Mouse (Mus musculus) B cell, adult 2 months (primary cell): Measurements from ENCODE around the gene 4930519G04Rik.
A peak's percentile ranks its signal among the peaks of the same experiment; 100 is the strongest.
"Not testable (repeated sequence)": the region's sequence is repeated elsewhere in the genome, so short reads cannot be mapped to it uniquely, and the experiment has no call there.

Experiments
- DNase-seq, 2 experiments: peaks; one replicate each; pipeline ENCODE4 v3.0.0; 2022

The 4930519G04Rik gene

DNA sequence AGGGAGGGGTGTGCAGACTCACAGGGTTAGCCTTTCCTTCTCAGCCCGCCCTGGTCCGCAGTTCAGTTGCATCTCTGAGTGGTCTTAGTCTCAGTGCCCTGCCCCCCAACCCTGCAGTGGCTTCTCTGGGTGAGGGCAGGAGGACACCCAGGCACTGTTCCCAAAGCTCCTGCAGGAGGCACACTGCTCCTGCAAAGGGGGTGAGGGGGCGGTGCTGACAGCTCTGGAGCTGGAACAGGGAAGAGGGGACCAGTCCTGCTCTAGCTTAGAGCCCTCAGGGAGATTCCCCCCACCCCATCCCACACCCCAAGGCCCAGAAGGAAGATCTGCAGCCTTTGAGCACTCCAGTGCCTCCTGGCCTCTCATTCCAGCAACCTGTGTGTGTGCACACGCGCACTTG is 10.8 kb upstream of the 4930519G04Rik start:
- DNase-seq = no peak

DNA sequence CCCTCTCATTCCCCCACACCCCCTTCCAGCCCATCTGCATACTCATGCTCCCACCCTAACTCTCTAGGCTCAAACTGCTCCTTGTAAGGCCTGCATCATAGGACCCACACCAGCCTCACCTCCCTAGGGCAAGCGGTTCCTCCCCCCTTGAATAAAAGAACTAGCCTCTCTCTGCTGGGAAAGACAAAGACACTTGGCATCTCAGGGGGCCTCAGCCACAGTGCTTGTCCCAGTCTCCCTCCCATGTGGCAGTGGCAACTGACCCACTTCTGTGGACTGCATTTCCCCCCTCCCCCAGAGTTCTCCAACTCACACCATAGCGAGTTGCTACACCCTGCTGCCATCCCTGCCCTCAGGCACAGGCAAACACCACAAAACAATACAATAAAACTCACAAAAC is 9.1 kb upstream of the 4930519G04Rik start:
- not testable (repeated sequence) for DNase-seq

DNA sequence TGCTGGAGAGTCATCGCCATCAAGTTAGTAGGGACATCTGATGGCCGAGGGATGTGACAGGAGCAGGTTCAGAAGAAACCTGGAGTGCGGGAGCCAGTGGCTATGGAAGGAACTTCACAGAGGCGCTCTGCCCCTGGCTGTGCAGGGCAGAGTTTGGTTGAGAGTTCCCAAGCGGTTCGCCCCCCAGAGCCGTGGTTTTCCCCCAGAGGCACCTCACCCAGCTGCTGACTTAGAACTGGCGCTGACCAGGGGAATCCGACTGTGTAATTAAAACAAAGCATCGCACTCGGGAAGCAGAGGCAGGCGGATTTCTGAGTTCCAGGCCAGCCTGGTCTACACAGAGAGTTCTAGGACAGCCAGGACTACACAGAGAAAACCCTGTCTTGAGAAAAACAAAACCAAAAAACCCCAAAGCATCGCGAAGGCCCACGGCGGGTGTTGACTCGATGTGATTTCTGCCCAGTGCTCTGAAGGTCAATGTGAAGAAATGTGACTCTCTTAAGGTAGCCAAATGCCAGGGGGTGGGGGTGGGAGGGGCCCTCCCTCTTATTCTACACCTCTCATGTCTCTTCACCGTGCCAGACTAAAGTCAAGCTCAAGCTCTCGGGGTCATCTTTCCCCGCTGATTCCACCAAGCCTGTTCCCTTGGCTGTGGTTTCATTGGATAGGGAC is 1.8 kb upstream of the 4930519G04Rik start:
- DNase-seq = no peak

DNA sequence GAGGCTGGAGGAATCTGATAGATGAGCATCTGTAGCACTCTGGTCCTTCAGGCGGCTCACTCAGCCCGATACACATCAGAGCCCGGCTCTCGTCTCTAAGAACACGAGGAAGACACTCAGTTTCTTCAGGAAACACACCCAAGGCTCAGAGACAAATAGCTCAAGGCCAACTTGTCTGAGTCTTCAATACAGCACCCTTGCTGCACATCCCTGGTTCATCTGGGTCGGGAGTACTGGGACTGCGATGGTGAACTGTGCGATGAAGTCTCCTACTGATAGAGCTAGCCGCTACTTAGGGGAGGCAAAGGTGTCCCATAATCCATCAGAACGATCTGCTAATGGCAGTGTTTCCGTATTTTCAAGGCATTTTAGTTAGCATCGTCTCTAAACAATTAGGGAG is 5.1 kb downstream of the 4930519G04Rik start, which contains the start of gene Gm9936:
Gm9936 (minus strand) TSS at position 101 of the 400 bp plus-strand sequence.
- no peak for DNase-seq

DNA sequence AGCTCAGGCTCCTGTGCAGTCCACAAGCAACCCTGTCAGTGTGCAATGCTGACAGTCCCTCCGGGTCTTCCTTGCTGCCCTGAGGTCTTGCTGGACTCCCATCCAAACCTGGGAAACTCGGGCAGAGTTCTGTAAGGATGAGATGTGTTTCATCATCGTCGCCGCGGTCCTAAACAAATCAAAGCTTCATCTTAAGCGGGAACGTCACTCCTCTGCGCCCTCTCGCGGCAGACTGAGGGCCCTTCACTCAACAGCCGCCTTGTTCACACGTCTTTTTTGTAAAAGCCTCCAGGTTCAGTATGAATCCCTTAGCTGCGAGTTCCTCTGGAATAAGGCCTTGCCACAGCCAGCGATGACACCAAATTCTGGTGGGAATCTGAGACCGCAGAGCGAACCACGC is 5.8 kb downstream of the 4930519G04Rik start:
- DNase-seq = peak; percentile 77

DNA sequence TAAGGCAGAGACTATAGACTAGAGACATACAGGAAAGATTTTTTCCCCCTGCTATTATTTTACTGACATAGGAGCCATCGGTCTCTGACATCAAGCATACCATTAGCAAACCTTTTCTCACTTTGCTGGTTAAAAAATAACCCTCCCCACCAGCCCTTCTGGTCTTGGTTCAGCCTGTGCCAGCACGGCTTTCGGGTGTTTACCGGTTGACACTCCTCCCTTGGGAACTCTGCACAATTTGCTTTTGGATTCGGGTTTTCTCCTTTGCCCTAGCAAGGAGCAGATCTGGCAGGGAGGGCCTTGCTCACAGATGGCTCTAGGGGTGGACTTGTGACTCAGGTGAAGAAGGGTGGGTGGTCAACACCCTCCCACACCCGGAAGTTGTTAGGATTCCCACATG is 8.3 kb downstream of the 4930519G04Rik start:
- DNase-seq = no peak

DNA sequence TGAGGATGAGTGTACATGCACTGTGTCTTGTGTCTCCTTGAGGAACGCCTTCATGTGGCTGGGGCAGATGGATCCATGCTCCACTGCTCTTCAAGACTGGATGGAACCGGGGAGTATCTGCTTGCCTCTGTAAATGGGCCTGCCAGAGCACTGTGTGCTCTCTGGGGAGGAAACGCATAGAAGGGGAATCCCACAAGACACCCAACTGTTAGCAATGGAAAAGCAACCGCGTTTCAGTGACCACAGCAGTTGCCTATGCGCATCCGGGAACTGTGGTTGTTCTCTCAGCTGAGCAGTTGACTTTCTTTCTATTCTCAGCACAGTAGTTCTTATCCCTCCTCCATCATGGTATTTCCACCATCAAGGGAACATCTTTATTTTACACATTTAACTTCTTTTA is 11.3 kb downstream of the 4930519G04Rik start:
- DNase-seq = peak; percentile 62 to 70

DNA sequence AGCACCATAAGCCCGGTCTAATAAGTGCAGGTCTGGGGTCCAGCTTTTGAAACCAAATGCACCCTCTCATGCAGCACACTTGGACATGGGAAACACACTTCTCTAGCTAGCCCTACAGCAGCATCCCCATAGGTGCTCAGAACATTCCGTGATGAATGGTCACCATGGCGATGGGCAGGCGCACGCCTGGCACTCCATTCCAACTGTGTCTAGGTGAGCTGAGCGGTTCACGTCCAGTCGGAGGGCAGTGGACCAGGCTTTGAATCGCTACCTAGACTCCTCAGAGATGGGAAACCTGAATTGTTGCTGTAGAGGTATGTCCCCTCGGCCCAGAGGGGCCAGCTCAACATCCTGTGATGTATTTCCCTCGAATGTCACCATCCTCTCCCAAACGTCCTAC is 11.8 kb downstream of the 4930519G04Rik start:
- no peak for DNase-seq

DNA sequence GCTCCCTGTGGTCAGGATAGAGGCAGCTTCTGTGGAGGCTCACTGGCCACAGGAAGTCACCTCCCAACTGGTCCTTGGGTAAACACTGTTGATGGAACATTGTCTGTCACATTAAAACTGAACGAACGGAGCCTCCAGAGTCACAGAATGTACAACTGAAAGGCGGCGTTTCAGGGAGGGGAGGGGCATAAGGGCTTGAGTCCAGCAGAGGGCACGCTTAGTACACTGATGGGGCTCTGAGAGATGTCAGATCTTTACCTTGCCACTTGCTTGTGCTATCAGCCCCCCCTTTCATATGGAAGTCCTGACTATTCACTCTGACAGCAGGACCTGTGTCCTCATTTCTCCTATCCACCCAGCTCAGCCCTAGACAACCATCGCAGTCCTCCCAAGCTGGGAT is 22.4 kb downstream of the 4930519G04Rik start:
- peak; percentile 47 to 51 for DNase-seq

DNA sequence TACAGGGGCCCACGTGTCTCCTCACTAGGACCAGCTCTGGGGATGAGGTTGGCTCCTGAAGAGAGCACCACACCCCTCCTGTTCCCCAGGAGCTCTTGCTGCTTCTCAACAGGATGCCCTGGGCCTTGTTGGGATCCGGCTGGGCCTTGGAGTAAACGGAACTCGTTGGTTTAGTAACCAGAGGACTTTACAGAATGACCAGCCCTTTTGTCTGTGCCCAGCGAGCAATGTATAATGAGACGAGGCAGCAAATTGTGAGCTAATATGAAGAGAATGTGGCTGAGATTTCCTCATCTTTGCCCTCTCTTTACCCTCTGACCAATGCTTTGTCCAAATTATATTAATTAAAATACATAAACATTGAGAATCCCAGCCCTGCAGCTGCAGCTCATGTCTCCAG is 22.9 kb downstream of the 4930519G04Rik start:
- DNase-seq = no peak

DNA sequence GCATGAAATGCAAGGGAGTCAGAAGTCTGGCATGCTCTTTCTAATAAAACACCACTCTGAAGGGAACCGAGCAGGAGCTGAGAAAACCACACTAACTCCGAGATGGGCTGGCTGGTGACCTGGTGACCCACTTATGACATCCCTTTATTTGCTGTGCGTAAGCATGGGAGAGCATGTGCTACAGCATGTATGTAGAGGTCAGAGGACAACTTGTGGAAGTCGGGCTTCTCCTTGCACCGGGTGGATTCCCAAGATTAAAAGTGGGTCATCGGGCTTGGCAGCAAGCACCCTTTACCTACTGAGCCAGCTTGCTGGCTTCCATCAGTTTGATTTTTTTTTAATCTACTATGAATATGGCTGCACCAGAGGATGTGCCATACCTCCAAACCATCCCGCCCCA is 24.0 kb downstream of the 4930519G04Rik start:
- no peak for DNase-seq

DNA sequence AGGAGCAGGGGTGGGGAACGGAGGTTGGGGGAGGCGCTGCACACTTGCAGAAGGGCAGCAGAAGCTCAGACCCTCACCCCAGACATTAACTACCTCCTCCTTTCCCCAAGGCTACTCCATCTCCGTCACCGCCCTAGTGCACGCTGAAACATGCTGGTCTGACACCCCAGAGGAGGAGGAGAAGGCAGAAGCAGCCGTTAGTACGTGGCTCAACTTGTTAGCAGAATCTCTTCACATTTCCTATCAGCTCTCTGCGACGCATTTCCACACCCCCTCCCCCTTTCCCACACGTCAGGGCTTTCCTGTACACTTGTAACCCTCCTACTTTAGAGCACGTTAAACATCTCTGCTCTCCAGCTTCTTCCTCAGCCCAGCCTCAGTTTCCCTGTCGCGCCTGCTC is 25.9 kb downstream of the 4930519G04Rik start:
- no peak for DNase-seq

DNA sequence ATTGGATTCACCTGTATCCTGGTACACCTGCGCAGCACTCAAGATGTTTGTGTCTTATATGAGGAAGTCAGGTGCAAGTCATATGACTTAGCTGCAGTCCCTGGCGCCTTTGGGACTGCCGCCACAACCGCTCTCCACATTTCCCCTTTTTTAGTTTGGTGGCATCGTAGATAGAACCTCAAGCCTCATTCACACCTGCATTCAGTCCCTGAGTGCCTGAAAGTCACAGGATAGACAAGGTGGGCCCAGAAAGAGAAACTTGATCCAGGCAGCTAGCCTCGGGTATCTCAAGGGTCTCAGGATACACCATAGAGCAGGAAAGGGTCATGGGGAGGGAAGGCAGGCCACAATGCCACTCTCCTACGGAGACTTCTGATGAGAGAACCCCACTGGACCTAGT is 28.9 kb downstream of the 4930519G04Rik start:
- DNase-seq = peak; percentile 56 to 61

DNA sequence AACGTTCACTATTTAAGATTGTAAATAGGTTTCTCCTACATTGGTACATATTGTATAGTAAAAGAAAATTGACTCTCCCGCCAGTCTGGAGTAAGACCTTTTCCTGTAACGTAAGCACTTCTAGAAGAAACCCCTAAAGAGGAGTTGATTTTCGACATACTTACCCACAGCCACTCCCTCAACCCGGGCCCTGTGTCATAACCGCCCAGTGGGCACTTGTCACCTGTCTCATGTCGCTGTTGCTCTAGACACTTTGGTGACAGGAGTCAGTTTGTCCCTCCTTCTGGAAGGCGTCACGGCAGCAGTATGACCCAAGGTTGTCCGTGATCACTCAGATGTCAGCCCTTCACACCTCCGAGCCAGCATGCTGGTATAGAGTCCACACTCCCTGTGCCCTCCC is 29.6 kb downstream of the 4930519G04Rik start:
- DNase-seq = no peak

DNA sequence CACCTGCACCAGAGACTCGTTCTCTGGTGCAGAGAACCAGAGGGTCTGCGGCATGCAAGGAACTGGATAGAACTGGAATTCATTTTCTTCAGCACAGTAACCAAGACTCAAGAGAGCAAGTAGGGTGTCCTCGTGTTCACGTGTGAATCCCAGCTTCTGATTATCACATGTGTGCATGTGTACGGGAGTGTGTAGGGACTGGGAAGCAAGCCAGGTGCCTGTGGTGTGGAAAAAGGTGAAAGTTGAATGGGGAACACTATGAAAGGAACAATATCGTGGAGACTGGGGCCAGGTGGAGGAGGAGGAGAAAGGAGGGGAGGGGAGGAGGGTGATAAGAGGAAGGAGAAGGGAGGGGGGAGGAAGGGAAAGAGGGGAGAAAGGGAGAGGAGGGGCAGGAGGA is 33.3 kb downstream of the 4930519G04Rik start:
- DNase-seq = no peak

DNA sequence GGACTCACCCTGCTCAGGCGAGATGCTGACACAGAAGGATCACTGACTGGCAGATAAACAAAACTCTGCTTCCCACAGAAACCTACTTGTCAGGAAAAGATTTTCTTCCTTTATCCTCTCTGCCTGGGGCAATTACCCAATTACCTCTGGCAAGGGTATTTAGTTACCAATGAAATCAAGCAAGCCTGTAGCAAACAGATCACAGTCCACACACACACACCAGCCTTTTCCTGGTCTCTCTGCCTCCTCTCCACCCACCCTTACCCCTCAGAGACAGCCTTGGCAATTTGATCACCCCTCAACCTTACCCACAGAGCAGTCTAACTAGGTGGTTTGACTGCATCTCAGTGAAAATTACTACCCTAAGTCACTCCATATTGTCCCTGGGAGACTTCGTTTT is 35.5 kb downstream of the 4930519G04Rik start:
- no peak for DNase-seq

DNA sequence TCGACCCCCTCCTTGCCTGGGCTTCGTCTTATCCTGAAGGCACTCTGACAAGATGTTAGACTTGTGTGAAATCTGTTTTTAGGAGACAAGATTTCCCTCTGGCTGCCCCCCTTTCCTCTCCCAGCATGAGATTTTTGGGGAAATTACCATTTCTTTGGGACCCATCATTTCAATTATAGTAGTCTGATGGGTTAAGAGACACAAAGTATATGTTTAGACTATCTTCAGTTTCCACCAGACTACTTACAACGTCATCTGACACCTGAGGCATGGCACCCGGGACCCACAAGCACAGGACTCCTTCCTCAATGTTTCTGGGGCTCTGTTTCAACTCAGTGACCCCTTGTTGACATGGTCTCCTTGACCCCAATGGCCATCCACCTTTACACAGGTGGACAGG is 42.1 kb downstream of the 4930519G04Rik start:
- no peak for DNase-seq

DNA sequence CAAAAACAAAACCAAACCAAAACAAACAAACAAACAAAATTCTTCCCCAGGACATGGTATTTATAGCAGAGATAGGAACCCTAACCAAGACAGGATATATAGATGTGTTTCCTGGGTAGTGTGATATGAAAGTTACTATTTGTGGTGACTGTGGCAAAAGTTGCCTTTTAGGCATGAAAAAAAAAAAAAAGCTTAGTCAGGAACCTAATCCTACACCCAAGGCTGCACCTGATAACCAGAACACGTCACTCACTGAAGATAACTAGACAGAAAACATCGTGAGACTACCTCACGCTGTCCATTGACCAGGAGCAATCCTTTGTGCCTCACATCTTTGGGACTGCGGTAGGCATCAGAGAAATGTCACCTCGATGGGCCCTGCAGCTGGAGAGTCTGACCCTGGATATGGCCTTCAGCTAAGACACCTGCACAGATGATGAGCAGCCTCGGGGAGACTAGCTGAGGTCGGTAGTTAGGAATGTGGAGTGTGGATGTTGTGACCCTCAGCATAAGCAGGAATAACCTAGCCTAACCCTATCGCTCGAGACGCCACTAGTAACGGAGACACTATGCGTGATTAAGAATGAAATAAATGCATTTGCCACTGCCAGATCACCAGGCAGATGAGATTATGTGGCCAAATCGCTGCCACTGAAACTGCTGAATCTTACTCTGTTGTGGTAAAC is 43.4 kb downstream of the 4930519G04Rik start, which contains the start of gene Oasl2:
Oasl2 (plus strand) TSS at position 249 of the 686 bp plus-strand sequence.
- no peak for DNase-seq

DNA sequence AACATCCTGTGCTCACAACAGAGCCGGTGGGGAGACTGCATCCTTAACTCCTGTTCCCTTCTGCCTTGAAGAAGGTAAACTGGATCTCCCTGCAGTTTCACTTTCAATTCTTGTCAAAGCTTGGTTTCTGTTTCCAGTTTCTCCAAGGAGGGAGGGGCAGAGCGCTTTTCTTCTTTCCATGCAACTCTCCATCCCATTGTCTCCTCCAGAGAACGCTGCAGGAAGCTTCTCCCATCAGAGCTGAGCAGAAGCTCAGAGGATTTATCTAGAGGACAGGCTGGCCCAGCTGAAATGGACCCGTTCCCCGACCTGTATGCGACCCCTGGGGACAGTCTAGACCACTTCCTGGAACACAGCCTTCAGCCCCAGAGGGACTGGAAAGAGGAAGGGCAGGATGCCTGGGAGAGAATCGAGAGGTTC is 43.9 kb downstream of the 4930519G04Rik start:
- DNase-seq = peak; percentile 25 to 26

DNA sequence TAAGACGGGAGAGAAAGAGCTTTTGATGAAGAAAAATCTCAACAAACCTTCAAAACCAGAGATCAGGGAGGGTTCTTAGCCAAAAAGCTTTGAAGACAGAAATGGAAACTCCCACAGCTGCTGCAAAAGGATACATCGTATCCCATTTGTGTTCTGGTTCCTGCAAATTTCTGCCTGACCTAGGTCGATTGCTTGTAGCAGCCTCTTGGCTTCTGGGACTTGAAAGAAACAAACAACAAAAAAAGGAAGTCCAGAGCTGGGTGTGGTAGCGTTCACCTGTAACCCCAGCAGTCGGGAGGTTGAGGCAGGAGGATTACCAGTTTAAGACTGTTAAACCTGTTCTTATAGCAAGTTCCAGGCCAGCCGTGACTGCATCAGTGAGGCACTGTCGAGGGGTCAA is 45.4 kb downstream of the 4930519G04Rik start:
- DNase-seq = no peak

DNA sequence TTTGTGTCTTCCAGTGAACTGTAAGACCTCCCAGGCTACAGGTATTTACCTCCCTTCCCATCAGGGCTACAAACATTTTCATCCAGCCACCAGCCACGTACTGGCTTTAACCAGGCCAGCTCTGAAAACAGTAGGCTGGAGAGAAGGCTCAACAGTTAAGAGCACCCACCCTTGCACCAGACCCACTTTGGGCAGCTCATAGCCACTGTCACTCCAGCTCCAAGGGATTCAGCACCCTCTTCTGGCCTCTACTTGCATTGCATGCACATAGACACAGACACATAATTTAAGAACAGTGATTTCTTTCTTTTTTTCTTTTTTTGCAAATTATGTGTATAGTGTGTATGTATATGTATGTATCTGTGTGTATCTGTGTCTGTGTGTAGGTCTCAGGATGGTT is 48.9 kb downstream of the 4930519G04Rik start:
- DNase-seq = peak; percentile 76 to 77

DNA sequence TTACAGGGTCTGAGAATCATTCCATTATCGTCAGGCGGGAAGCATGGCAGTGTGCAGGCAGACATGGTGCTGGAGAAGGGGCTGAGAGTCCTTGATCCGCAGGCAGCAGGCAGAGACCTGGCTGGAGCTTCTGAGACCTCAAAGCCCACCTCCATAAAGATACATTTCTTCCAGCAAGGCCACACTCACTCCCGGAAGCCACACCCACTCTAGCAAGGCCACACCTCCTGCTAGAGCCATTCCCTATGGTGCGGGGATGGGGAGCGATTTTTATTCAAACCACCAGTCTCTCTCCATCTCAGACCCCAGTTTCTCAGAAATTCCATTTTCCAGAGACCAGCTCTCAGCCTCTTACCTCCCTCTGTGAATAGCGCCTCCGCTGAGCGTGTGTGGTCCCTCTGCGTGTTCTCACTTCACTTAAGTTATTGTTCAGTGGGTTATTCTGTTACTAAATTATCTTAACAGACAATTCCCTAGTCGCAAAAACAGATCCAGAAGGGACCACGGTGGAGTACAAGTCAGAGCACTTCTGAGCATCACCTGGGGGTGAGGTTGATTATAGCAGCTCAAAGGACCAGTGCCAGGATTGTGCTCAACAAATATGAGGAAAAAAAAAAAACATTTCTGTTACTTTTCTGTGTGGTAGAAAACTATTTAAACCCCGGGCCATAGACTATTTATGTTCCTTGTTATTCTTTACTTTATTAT is 55.3 kb downstream of the 4930519G04Rik start:
- no peak for DNase-seq

DNA sequence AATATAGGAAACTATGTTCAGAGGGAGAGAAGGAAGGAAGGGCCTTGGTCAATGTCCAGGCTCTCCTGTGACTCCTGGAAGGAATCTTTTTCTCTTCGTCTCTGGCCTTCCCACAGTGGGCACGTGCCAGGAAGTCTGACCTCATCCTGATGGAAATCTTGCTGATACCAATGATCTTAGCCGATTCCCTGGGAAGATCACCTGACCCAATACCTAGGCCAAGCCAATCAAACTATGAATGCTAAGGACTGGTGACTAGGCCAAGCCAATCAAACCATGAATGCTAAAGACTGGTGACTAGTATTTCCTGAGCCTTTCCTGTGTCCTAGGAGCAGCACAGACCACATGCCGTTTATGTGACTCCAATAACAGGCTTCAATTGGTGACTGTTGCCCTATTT is 60.2 kb downstream of the 4930519G04Rik start:
- DNase-seq = no peak

DNA sequence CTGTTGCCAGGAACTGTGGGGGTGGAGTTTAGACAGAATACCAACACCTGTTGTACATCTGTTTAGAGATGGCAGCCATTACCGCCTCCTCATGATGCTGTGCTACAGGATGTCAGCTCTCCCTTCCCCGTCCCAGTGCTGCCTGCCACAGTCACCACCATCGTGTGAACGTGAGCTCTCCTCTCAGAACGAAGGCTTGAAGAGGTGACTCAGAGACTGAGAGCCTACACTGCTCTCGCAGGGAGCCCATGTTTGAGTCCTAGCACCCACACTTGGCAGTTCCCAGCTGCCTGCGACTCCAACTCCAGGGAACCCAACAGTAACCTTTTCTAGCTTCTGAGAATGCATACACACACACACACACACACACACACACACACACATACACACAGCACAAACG is 61.4 kb downstream of the 4930519G04Rik start:
- no peak for DNase-seq
